Mouse (Mus musculus): ENCODE data around the gene Eml5. TPM values are rescaled to one million over a fixed set of nuclear protein-coding genes. Genes with fewer than 3 reads are reported as not detected.

Gene Eml5
- total RNA-seq, 2 experiments from 2014 or later: 14.5 to 19.7 TPM

DNA sequence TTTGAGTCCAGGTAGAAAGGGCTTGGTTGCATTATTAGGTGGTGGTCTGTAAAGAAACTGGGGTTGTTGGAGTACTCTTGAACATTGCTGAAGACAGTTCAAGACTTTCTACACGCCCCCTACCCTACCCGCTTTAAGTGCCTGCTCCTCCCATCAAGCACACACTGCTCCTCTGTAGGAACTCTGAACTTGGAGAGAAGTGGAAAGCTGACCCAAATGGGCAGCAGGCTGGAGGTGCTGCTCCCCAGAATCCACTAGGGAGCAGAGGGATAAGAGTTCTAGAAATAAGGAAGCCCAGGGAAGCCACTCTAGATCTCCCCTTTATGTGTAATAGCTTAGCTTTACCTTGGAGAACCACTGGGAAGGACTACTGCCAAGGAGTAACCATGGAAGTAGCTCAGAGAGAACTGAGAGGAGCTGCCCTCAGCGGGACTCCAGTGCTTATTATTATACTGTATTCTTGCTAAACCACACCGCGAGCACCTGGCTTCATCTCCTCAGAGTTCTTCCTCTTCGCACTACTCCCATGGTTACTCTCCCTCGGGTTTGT is 163.4 kb downstream of the Eml5 start:
- ATAC-seq (replicated peaks; ENCODE audit: poor library complexity): no peak

DNA sequence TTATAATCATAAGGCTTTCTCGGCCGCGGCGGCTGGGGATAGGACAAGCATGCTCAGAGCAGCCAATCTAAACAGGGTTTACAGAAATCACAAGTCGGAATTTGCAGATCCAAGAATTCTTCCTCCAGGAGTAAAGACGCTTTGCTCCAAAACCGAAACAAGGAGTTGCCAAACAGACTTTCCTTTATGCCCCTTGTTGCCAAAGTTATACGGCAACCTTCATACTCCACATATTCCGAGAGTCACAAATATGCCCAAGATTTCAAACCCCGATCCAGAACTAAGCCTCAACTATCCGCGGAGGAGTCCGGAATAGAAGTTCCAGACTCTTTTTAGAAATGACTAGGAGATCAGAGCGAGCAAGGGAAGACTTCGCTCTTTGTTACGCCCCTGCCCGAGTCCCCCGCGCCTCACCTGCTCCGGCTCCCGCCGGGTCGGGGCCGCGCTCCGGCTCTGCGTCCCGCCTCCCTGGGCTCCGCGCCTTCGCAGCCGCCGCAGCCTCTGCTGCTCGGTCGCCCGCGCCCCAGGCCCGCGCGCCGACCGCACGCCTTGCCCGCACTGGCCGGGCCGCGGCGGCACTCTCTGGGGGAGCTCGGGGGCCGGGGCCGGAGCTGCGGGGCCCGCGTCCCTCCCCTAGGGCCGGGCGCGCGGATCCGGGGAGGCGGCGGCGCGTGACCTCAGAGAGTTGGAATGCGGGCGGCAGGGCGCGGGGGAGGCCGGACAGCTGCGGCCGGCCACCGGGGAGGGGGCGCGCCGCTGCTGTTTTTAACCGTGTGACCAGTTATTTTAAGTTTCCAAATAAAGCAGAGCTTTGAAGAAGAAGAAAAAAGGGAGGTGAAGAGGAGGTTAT is 164.1 kb downstream of the Eml5 start, which contains the start of gene Ptpn21:
TSS of gene Ptpn21 (minus strand) at position 455 of the 850 bp plus-strand sequence.
- ATAC-seq (replicated peaks; ENCODE audit: poor library complexity): no peak

Other genes starting within 250 kb of the Eml5 start
- gene Ptpn21, start 164.1 kb downstream of the Eml5 start, total RNA-seq (2015): 5.9 and 8.0 TPM in 2 replicates
- 2.7 and 3.1 TPM in 2 replicates for gene Ptpn21, start 164.1 kb downstream of the Eml5 start, total RNA-seq (2017)
- gene Zc3h14, start 154.5 kb downstream of the Eml5 start, total RNA-seq (2015): 214 and 244 TPM in 2 replicates
- gene Zc3h14, start 154.5 kb downstream of the Eml5 start, total RNA-seq (2017): 105 and 126 TPM in 2 replicates
- gene Ttc8, start 19.1 kb upstream of the Eml5 start, total RNA-seq (2015): 3.9 and 7.0 TPM in 2 replicates
- 5.4 and 6.2 TPM in 2 replicates for gene Ttc8, start 19.1 kb upstream of the Eml5 start, total RNA-seq (2017)